Mouse (Mus musculus): ENCODE measurements at regions not wholly inside any gene's neighbourhood (a gene's known extent, or its start where the extent isn't known, plus 50 kb on each side); places are given as distances from the start of the nearest gene placed in this dataset.

DNA sequence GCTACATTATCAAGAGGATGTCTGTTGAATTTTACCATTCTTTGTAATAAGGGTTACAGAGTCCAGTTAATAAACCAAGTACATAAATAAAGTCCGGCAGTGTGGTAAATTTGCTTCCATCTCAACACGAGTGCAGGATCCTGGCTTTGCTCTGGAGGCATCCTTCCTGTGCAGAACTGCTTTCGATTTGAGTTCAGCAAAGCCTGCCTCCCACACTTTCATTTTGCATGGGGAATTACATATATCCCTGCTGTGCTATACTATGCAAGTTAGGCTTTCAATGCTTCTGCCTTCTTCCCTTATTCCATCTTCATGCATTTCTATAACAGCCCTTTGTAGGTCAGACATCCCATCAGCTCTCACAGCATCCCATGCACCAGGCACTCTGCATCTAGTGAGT lies 564.4 kb downstream of the Actr3 start:
- TF ChIP-seq POLR2A (IDR thresholded peaks at IDR 0.05; ENCODE audit: insufficient read depth, low read depth, low read length) (no peak), CTCF (IDR thresholded peaks at IDR 0.05; ENCODE audit: insufficient read depth, low read depth, low read length) (no peak)

Data from olfactory bulb, adult 2 months (tissue).